Mouse (Mus musculus) liver, adult (tissue): Measurements from ENCODE around the gene Ell3.

Experiments
- GATA4 ChIP-seq: IDR thresholded peaks from 2 replicates; pipeline ENCODE4 v1.6.1; 2014; ENCODE audit warnings: mild to moderate bottlenecking, low read length; ENCODE audit not compliant: insufficient replicate concordance

Ell3 gene

DNA sequence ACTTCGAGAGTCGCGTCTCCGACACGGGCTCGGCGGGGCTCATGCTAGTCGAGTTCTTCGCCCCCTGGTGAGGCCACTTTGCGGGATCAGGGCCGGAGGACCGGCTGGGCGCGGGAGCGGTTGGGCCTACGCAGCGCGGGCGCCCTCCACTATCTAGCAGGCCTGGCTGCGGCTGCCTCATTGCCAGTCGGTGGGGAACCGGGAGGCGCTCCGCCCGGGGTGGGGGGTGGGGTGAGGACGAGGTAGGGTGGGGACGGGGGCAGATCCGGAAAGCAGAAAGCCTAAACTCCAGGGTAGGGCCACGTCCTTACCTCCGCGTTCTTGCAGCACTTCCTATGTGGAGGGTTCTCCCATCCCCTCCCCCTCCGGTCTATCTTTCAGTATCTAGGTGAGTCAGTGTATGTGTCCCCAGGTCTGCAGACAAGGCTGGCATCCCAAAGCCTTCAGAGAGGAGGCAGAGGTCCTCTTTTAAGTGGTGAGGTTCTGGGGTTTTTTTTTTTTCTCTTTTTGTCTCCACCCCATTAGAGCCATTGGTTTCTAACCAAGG, 29.9 kb downstream of the Ell3 start:
- no peak for TF ChIP-seq GATA4

DNA sequence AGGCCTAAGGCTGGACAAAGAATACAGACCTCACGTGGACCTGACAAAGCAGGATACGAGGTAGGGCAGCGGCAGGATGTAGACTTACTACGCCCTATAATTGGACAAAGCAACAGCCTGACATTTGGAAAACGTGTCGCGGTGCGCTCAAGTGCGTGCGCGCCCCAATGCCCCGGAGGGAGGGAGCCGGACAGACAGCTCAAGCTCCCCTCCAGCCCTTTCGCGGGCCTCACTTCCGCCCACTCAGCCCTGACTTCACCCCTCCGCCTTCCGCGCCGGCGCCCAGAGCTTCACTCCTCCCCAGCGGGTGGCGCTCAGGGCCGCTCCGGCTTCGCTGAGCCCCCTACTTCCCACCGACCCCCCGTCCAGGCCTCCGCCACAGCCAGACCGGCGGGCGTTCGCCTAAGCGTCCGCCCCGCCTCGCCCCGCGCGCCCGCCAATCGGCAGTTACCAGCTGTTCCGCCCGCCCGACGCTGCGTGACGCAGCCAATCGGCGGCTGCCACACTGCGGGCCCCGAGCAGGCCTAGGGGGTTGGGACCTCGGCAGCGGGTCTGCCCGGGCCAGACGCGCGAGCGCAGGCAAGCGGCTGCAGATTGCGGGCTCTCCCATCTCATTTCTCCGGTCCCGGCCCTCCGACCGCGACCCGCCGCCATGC, 30.6 kb downstream of the Ell3 start, which contains the start of the genes Pdia3 and Catsper2:
Pdia3 (plus strand) TSS at position 389 of the 656 bp plus-strand sequence.
Catsper2 (minus strand) TSS at position 406 of the 656 bp plus-strand sequence.
- no peak for TF ChIP-seq GATA4

DNA sequence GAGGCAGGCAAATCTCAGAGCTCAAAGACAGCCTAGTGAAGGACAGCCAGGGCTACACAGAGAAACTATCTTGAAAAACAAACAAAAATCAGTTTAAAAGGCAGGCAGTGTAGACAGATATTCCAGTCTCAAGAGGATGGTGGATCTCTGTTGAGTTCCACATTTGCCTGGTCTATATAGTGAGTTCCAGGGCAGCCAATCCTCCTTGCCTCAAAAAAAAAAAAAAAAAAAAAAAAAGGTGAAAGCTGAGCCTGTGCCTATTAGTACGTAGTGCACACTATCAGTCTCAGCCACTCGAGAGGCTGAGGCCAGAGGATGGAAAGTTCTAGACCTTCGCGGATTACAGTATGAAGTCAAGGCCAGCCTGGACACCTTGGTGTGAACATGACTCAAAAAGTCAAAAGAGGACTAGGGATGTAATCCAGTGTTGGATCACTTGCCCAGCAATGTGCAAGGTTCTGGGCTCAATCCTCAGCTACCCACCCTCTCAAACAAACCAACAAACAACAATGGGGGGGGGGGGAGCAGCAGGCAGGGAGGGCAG, 31.2 kb downstream of the Ell3 start:
- TF ChIP-seq GATA4, result no peak

DNA sequence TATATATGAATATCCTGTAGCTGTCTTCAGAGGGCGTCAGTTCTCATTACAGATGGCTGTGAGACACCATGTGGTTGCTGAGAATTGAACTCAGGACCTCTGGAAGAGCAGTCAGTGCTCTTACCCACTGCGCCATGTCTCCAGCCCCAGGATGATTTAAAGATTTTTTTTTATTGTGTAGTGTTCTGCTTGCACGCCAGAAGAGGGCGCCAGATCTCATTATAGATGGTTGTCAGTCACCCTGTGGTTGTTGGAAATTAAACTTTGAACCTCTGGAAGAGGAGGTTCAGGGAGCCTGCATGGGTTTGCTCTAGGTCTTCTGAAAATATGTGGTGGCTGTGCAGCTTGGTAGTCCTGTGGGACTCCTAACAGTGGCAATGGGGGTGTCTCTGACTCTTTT, 35.9 kb downstream of the Ell3 start:
- TF ChIP-seq GATA4, result no peak

DNA sequence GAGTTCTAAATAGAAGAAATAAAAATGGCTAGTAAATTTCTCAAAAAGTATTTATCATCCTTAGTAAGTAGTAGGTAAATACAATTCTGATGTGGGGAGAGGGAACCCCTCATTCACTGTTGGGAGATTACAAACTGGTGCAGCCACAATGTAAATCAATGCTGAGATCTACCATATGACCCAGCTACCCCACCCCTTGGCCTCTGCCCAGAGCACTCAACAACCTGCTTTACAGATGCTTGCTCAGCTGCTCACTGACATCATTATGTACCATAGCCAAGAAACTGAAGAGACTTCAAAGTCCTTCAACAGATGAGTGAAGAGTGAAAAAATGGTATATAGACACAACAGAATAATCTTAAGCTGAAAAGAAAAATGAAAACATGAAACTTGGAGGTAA, 40.8 kb downstream of the Ell3 start:
- TF ChIP-seq GATA4, result no peak

DNA sequence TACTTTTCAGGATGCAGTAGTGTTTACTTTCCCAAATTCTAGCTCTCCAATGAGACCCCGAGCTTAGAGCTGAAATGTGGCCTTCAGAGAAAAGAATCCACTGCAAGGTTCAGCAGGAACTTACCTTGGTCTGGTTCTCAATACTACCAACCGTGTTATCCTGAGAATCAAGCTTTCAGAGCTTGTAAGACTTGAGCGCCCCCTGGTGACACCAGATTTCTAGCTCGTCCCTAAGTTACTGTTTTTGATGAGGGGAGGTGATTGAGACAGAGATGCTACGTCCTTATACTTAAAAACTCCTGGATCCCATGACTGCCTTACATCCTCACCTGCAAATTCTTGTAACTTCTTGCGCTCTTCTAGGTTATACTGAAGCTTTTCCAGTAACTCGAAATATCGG, 47.5 kb downstream of the Ell3 start:
- TF ChIP-seq GATA4, result no peak
